Mouse (Mus musculus) kidney, embryonic 14.5 days (tissue): ENCODE measurements around the gene Mc3r. TPM values are rescaled to one million over a fixed set of nuclear protein-coding genes. Genes with fewer than 3 reads are reported as not detected.
A peak's percentile ranks its signal among the peaks of the same experiment; 100 is the strongest.

ENCODE experiments used
- ATAC-seq: fragments of 200-750 bp; cut with Nextera tagmentation; 2 replicates; pipeline ENCODE4 v1.8.0; 2017; ENCODE audit warnings: moderate number of reproducible peaks, mild to moderate bottlenecking, moderate TSS enrichment, moderate library complexity; ENCODE audit not compliant: low FRiP score, low TSS enrichment
- H3K27ac ChIP-seq: fragments of 300-500 bp; sonication (generic); 2 replicates; pipeline ENCODE4 v1.5.1; 2014; ENCODE audit warnings: low read depth, mild to moderate bottlenecking, low read length, moderate library complexity, mixed read lengths
- H3K27me3 ChIP-seq: fragments of 300-500 bp; sonication (generic); 2 replicates; pipeline ENCODE4 v1.6.1; 2014; ENCODE audit warnings: mild to moderate bottlenecking, low read length; ENCODE audit not compliant: control insufficient read depth, insufficient read depth
- H3K36me3 ChIP-seq: fragments of 300-500 bp; sonication (generic); 2 replicates; pipeline ENCODE4 v1.6.1; 2014; ENCODE audit warnings: low read length, mixed read lengths; ENCODE audit not compliant: control insufficient read depth, insufficient read depth
- H3K4me1 ChIP-seq: fragments of 300-500 bp; sonication (generic); 2 replicates; pipeline ENCODE4 v1.6.1; 2014; ENCODE audit warnings: low read length, mixed read lengths; ENCODE audit not compliant: control insufficient read depth, insufficient read depth
- H3K4me2 ChIP-seq: fragments of 300-500 bp; sonication (generic); replicated peaks from 2 replicates; pipeline ENCODE4 v1.6.1; 2014; ENCODE audit warnings: low read depth, mild to moderate bottlenecking, low read length
- H3K4me3 ChIP-seq: fragments of 300-500 bp; sonication (generic); 2 replicates; pipeline ENCODE4 v1.5.1; 2014; ENCODE audit warnings: mild to moderate bottlenecking, low read length
- H3K9ac ChIP-seq: fragments of 300-500 bp; sonication (generic); 2 replicates; pipeline ENCODE4 v1.6.1; 2014; ENCODE audit warnings: low read depth, mild to moderate bottlenecking, low read length, moderate library complexity
- H3K9me3 ChIP-seq: fragments of 300-500 bp; sonication (generic); 2 replicates; pipeline ENCODE4 v1.6.1; 2016; ENCODE audit warnings: low read length; ENCODE audit not compliant: control insufficient read depth
- WGBS: fragments of 180-500 bp; shearing (Covaris S2); extraction: QIAGEN DNeasy Blood & Tissue Kit; methylation state at CpG from one replicate; pipeline ENCODE4 v1.1.7; 2014; 5-methylcytosine and 5-hydroxymethylcytosine counted together
- polyA plus RNA-seq: library from polyadenylated mRNA; unstranded; fragments of >200 nt; fragmentation: Nextera tagmentation; extraction: Ambion mirVana; gene quantifications from 2 replicates; pipeline ENCODE4 v1.2.1, GENCODE M21; 2014

The Mc3r gene
- not detected in 2 replicates for polyA plus RNA-seq

DNA sequence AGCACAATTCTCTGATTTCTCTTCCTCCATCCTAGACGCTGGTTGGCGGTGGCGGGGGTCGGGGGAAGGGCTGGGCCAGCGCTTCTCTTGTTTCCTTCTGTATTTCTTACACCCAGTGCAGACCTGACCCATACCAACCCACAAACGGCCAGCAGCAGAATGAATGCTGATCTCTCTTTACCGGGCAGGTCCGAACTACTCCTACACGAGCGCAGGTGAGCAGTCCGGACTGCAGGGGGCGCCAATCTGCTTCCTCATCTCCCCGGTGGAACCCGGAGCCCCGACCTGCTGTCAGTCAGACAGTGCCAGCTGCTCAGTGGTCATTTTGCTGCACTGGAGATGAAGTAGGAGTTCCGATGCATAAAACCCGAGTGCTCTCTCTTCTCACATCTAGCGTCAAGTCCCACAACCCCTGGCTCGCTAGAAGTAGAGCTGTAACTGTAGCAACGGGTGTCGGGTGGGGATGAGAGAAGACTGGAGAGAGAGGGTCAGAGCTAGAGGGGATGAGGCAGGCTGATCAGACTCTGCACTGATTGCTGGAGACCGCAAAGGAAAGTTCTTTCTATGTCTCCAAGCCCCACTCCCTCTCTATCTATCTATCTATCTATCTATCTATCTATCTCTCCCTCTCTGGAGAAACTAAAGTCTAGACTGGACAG lies at the start of gene Mc3r:
Mc3r (plus strand) TSS at position 387 of the 659 bp plus-strand sequence.
- no peak for ATAC-seq
- H3K4me1 ChIP-seq = no peaks in the 10 kb centered on the region
- no peak within 1 kb of the TSS for H3K4me2 ChIP-seq
- no peak within 1 kb of the TSS for H3K4me3 ChIP-seq
- 10% methylated on average over 22 of the region's 22 CpGs for WGBS
- no peak within 1 kb of the TSS for H3K9ac ChIP-seq
- H3K27me3 ChIP-seq = peaks cover 14% of the 10 kb centered on the region; the same call in 1 of the 2 replicates
- no peak within 1 kb of the TSS for H3K27ac ChIP-seq
- no peaks in the 10 kb centered on the region for H3K36me3 ChIP-seq
- H3K9me3 ChIP-seq = no peaks in the 10 kb centered on the region

DNA sequence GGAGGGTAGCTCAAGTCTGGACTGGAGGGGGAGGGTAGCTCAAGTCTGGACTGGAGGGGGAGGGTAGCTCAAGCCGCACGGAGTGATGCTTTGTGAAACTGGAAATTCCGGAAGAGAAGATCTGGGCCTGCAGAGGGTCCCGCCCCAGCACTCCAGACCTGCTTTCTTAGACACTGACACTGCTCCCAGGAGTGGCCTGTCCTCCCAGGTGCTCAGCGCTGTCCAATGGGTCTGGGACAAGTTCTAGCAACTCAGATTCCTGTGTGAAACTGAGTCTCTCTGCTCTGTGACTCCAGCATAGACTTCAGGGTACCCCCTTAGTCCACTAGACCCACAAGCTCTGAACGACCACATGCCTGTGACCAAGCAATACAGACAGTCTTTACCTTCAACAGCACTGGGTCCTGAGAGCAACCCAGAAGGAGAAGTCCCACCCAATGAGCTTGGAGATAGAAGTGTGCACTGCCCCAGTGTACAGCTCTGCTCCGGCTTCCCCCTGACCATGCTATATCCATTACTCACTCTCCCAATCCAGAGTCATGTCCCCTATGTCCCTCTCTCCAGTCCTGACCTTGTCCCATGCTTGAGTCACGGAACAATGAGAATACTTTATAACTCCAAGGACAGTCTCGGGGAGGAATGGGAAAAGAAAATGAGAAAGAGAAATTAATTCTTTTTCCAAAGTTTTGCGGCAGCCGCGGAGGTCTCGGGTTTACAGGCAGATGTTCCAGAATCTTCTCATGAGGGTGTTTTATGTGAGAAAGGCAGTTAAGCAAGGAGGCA lies 46.1 kb upstream of the Mc3r start:
- H3K4me3 ChIP-seq = no peak overlapping the region
- H3K4me2 ChIP-seq = no peak overlapping the region
- H3K9me3 ChIP-seq = no peaks in the 10 kb centered on the region
- ATAC-seq = no peak
- WGBS = 82% methylated on average over 12 of the region's 13 CpGs
- H3K9ac ChIP-seq = no peak overlapping the region
- H3K36me3 ChIP-seq = no peaks in the 10 kb centered on the region
- H3K27ac ChIP-seq = no peak overlapping the region
- no peaks in the 10 kb centered on the region for H3K4me1 ChIP-seq
- no peaks in the 10 kb centered on the region for H3K27me3 ChIP-seq

DNA sequence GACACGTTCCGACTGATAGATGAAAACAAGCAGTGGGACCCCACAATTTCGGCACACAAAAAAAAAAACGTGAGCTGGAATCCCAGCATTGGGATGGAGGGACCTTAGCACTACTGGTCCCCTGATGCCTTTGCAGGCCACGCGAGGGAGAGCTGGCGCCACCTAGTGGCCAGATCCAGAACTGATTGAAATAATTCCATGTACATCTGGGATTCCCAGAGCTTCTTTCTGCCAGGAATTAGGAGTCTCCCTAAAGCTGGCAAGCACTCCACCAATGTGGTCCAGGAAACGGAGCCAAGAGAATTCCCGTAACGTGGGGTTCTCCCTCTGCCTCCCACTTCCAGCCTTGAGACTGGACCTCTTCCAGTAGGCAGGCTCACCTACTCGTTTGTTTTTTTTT lies 41.3 kb upstream of the Mc3r start:
- WGBS = 16% methylated on average over 11 of the region's 11 CpGs
- Histone ChIP-seq H3K9me3 (no peaks in the 10 kb centered on the region), H3K4me1 (no peaks in the 10 kb centered on the region), H3K27me3 (no peaks in the 10 kb centered on the region), H3K9ac (no peak overlapping the region), H3K27ac (no peak overlapping the region), H3K36me3 (no peaks in the 10 kb centered on the region), H3K4me3 (no peak overlapping the region), H3K4me2 (no peak overlapping the region)
- ATAC-seq = no peak

DNA sequence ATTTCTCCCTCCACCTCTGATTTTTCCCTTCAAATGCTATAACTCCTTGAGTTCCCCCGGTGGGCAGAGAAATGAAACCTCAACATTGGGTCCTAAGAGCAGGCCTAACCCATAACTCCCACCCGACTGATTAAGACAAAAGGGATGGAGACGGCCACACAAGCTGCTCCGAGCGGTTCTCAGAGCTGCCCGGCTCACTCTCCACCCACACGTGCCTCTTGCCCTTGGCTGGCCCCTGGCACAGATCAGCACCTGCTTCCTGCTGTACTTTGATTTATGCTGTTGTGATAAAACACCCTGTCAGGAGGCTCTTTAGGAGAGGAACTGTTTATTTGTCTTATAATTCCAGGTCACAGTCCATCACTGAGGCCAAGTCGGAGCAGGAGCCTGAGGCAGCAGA lies 34.8 kb upstream of the Mc3r start:
- H3K27me3 ChIP-seq = no peaks in the 10 kb centered on the region
- H3K4me3 ChIP-seq = no peak overlapping the region
- 17% methylated on average over 8 of the region's 8 CpGs for WGBS
- H3K27ac ChIP-seq = no peak overlapping the region
- no peak overlapping the region for H3K4me2 ChIP-seq
- no peak overlapping the region for H3K9ac ChIP-seq
- H3K36me3 ChIP-seq = no peaks in the 10 kb centered on the region
- H3K4me1 ChIP-seq = no peaks in the 10 kb centered on the region
- no peaks in the 10 kb centered on the region for H3K9me3 ChIP-seq
- peak; percentile 71 for ATAC-seq

- Histone ChIP-seq H3K27me3 (no peaks in the 10 kb centered on the region), H3K27ac (no peak overlapping the region), H3K4me1 (no peaks in the 10 kb centered on the region), H3K36me3 (no peaks in the 10 kb centered on the region), H3K4me3 (no peak overlapping the region), H3K9ac (no peak overlapping the region), H3K9me3 (no peaks in the 10 kb centered on the region), H3K4me2 (no peak overlapping the region)
- ATAC-seq = no peak
- WGBS = 85% methylated on average over 5 of the region's 5 CpGs
Measured at GRCm38 (mm10) chr2:172214336-172214735, 34.0 kb upstream of the Mc3r start.

- ATAC-seq = no peak
- no peak overlapping the region for H3K4me3 ChIP-seq
- H3K9ac ChIP-seq = no peak overlapping the region
- 36% methylated on average over 11 of the region's 11 CpGs for WGBS
- H3K4me2 ChIP-seq = no peak overlapping the region
- H3K27ac ChIP-seq = no peak overlapping the region
- no peaks in the 10 kb centered on the region for H3K36me3 ChIP-seq
- H3K27me3 ChIP-seq = no peaks in the 10 kb centered on the region
- no peaks in the 10 kb centered on the region for H3K9me3 ChIP-seq
- no peaks in the 10 kb centered on the region for H3K4me1 ChIP-seq
Measured at GRCm38 (mm10) chr2:172215508-172216162, 32.7 kb upstream of the Mc3r start.

DNA sequence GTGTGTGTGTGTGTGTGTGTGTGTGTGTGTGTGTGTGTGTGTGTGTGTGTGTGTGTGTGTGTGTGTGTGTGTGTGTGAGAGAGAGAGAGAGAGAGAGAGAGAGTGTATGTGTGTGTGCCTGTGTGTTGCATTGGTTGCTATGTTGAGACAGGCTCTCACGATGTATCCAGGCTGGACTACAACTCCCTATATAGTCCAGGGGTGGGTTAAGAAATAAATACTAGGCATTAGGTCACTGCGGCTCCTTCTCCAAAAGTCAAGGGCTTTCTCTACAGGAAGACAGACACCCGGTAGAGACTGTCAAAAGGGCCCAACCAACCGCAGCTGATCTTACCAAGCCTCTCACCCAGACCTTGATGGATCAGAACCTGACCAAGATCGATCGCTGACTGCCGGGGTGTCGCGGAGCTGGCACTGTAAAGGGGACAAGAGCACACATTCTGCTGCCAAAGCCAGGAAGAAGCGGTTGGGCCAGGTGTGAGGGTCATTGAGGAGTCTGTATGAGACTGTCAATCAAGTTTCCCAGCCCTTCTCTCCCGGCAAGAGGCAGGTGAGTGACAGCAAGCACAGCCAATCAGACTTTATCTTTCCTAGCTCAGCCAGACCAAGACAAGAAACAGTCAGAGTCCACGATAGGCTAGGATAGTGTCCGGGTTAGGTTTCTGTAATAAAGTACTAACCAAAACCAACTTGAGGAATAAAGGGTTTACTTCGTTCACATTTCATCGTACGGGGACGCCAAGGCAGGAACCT lies 32.0 kb upstream of the Mc3r start:
- Histone ChIP-seq H3K9me3 (no peaks in the 10 kb centered on the region), H3K36me3 (no peaks in the 10 kb centered on the region), H3K4me3 (no peak overlapping the region), H3K4me1 (no peaks in the 10 kb centered on the region), H3K4me2 (no peak overlapping the region), H3K27me3 (no peaks in the 10 kb centered on the region), H3K9ac (no peak overlapping the region), H3K27ac (no peak overlapping the region)
- 67% methylated on average over 17 of the region's 17 CpGs for WGBS
- no peak for ATAC-seq

DNA sequence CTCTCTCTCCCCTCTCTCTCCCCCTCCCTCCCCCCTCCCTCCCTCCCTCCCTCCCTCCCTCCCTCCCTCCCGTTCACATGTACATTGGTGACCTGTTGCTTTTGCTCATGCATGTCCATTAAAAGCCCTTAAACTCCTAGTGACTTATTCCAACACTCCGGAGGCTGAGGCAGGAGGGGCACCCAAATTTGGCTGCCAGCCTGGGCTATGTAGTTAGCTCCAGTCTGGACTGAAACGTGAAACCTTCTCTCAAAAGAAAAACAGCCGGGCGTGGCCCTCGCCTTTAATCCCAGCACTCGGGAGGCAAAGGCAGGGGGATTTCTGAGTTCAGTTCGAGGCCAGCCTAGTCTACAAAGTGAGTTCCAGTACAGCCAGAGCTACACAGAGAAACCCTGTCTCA lies 30.4 kb upstream of the Mc3r start:
- Histone ChIP-seq H3K9ac (no peak overlapping the region), H3K27ac (no peak overlapping the region), H3K9me3 (no peaks in the 10 kb centered on the region), H3K27me3 (no peaks in the 10 kb centered on the region; the same call in 1 of the 2 replicates), H3K4me1 (no peaks in the 10 kb centered on the region), H3K4me3 (no peak overlapping the region), H3K36me3 (no peaks in the 10 kb centered on the region), H3K4me2 (no peak overlapping the region)
- WGBS = 48% methylated on average over 7 of the region's 8 CpGs
- ATAC-seq = no peak
